Mouse (Mus musculus): ENCODE results near the gene E330009J07Rik. TPM values are rescaled to one million over a fixed set of nuclear protein-coding genes. Genes with fewer than 3 reads are reported as not detected.

E330009J07Rik gene
- 11.1 TPM for polyA plus RNA-seq (2014; fragmentation: Illumina TruSeq; extraction: RNeasy Lipid Tissue Mini Kit (QIAGEN cat#74804); ENCODE audit: low read depth, low replicate concordance)

GRCm38 (mm10) chr6:40436047-40436483 lies at the start of gene E330009J07Rik:
Gene E330009J07Rik (minus strand): TSS chr6:40436135.

GRCm38 (mm10) chr6:40470916-40471719 lies 35.2 kb upstream of the E330009J07Rik start, which contains the start of gene Ssbp1:
Gene Ssbp1 (plus strand): TSS chr6:40471352.

GRCm38 (mm10) chr6:40438936-40439335 lies 3.0 kb upstream of the E330009J07Rik start, which contains the start of gene Wee2:
Gene Wee2 (plus strand): TSS chr6:40439088.

Other genes with a start within 250 kb of the E330009J07Rik start
- gene Agk, start 111.0 kb downstream of the E330009J07Rik start, polyA plus RNA-seq (2014; fragmentation: Illumina TruSeq; extraction: RNeasy Lipid Tissue Mini Kit (QIAGEN cat#74804); ENCODE audit: low read depth, low replicate concordance): 11.9 TPM
- gene Wee2, start 3.0 kb upstream of the E330009J07Rik start, polyA plus RNA-seq (2014; fragmentation: Illumina TruSeq; extraction: RNeasy Lipid Tissue Mini Kit (QIAGEN cat#74804); ENCODE audit: low read depth, low replicate concordance): 2.7 TPM
- gene Ssbp1, start 35.2 kb upstream of the E330009J07Rik start, polyA plus RNA-seq (2014; fragmentation: Illumina TruSeq; extraction: RNeasy Lipid Tissue Mini Kit (QIAGEN cat#74804); ENCODE audit: low read depth, low replicate concordance): 61.6 TPM
- gene Tas2r137, start 55.1 kb upstream of the E330009J07Rik start, polyA plus RNA-seq (2014; fragmentation: Illumina TruSeq; extraction: RNeasy Lipid Tissue Mini Kit (QIAGEN cat#74804); ENCODE audit: low read depth, low replicate concordance): not detected
- gene Tas2r108, start 57.4 kb upstream of the E330009J07Rik start, polyA plus RNA-seq (2014; fragmentation: Illumina TruSeq; extraction: RNeasy Lipid Tissue Mini Kit (QIAGEN cat#74804); ENCODE audit: low read depth, low replicate concordance): not detected
- 3.7 TPM for gene Prss37, start 83.4 kb upstream of the E330009J07Rik start, polyA plus RNA-seq (2014; fragmentation: Illumina TruSeq; extraction: RNeasy Lipid Tissue Mini Kit (QIAGEN cat#74804); ENCODE audit: low read depth, low replicate concordance)
- not detected for gene Olfr461, start 118.9 kb upstream of the E330009J07Rik start, polyA plus RNA-seq (2014; fragmentation: Illumina TruSeq; extraction: RNeasy Lipid Tissue Mini Kit (QIAGEN cat#74804); ENCODE audit: low read depth, low replicate concordance)
- not detected for gene Olfr460, start 133.4 kb upstream of the E330009J07Rik start, polyA plus RNA-seq (2014; fragmentation: Illumina TruSeq; extraction: RNeasy Lipid Tissue Mini Kit (QIAGEN cat#74804); ENCODE audit: low read depth, low replicate concordance)
- 1.6 TPM for gene Clec5a, start 149.7 kb upstream of the E330009J07Rik start, polyA plus RNA-seq (2014; fragmentation: Illumina TruSeq; extraction: RNeasy Lipid Tissue Mini Kit (QIAGEN cat#74804); ENCODE audit: low read depth, low replicate concordance)
- not detected for gene Tas2r138, start 177.2 kb upstream of the E330009J07Rik start, polyA plus RNA-seq (2014; fragmentation: Illumina TruSeq; extraction: RNeasy Lipid Tissue Mini Kit (QIAGEN cat#74804); ENCODE audit: low read depth, low replicate concordance)
- gene Mgam, start 192.7 kb upstream of the E330009J07Rik start, polyA plus RNA-seq (2014; fragmentation: Illumina TruSeq; extraction: RNeasy Lipid Tissue Mini Kit (QIAGEN cat#74804); ENCODE audit: low read depth, low replicate concordance): 2.4 TPM